ENCODE assay signal across 7 mouse cellular contexts in genomic region chr6:140337897-140338749, GRCm38 (mm10).
DNase-seq lines count a peak whose midpoint lies in the region; ATAC-seq and TF ChIP-seq lines count a peak whose summit lies in the region.

No protein-coding gene starts in this region.

- peak overlapping the region; percentile 46 for H3K4me2 ChIP-seq in forebrain, embryonic 16.5 days (ENCODE audit: low read length)
- H3K4me2 ChIP-seq in kidney, embryonic 14.5 days (replicated peaks; ENCODE audit: low read depth, low read length): peak overlapping the region; percentile 23
- peak overlapping the region; percentile 41 for H3K4me2 ChIP-seq in midbrain, postnatal 0 days (ENCODE audit: low read depth, low read length, poor library complexity, severe bottlenecking)

- DNase-seq in ovary, postnatal 14 days (ENCODE audit: low spot score): peak; percentile 8
- no peak for DNase-seq in ovary, postnatal 36 days (ENCODE audit: low spot score)
- DNase-seq in midbrain, postnatal 0 days (ENCODE audit: low spot score): peak; percentile 53
- DNase-seq in frontal cortex, postnatal 25 days (ENCODE audit: low spot score in 2 of 2): no peak
- no peak for DNase-seq in cerebellum, adult 18-20 months

- no peaks in the 10 kb centered on the region for H3K36me3 ChIP-seq in forebrain, embryonic 16.5 days (ENCODE audit: control insufficient read depth, insufficient read depth)
- no peaks in the 10 kb centered on the region for H3K36me3 ChIP-seq in kidney, embryonic 14.5 days (ENCODE audit: control insufficient read depth, insufficient read depth, low read length)
- H3K36me3 ChIP-seq in midbrain, postnatal 0 days (ENCODE audit: insufficient read depth, low read length): no peaks in the 10 kb centered on the region

- no peaks in the 10 kb centered on the region for H3K27me3 ChIP-seq in forebrain, embryonic 16.5 days (replicated peaks; ENCODE audit: control insufficient read depth, insufficient read depth, low read length)
- H3K27me3 ChIP-seq in kidney, embryonic 14.5 days (ENCODE audit: control insufficient read depth, insufficient read depth, low read length): no peaks in the 10 kb centered on the region
- no peaks in the 10 kb centered on the region for H3K27me3 ChIP-seq in midbrain, postnatal 0 days (ENCODE audit: insufficient read depth, low read length)

- no peaks in the 10 kb centered on the region for H3K9me3 ChIP-seq in forebrain, embryonic 16.5 days (ENCODE audit: control insufficient read depth, low read length)
- no peaks in the 10 kb centered on the region for H3K9me3 ChIP-seq in kidney, embryonic 14.5 days (ENCODE audit: control insufficient read depth, low read length)
- no peaks in the 10 kb centered on the region for H3K9me3 ChIP-seq in midbrain, postnatal 0 days (ENCODE audit: low read length)

- peak overlapping the region; percentile 31 for H3K4me3 ChIP-seq in forebrain, embryonic 16.5 days (replicated peaks; ENCODE audit: low read length)
- peak overlapping the region; percentile 11; the same call in 1 of the 2 replicates for H3K4me3 ChIP-seq in kidney, embryonic 14.5 days (ENCODE audit: low read length)
- H3K4me3 ChIP-seq in midbrain, postnatal 0 days (ENCODE audit: low read depth, low read length): peak overlapping the region; percentile 20; the same call in 1 of the 2 replicates

- peak; percentile 58; the same call in 1 of the 2 replicates for ATAC-seq in forebrain, embryonic 16.5 days
- peak; percentile 81 for ATAC-seq in kidney, embryonic 14.5 days (ENCODE audit: low FRiP score, low TSS enrichment)
- no peak for ATAC-seq in midbrain, postnatal 0 days (ENCODE audit: low FRiP score)

- no peak overlapping the region for H3K27ac ChIP-seq in forebrain, embryonic 16.5 days (ENCODE audit: low read length)
- H3K27ac ChIP-seq in kidney, embryonic 14.5 days (ENCODE audit: low read depth, low read length): peak overlapping the region; percentile 96
- H3K27ac ChIP-seq in midbrain, postnatal 0 days (ENCODE audit: low read depth, low read length): no peak overlapping the region

- H3K9ac ChIP-seq in forebrain, embryonic 16.5 days (replicated peaks; ENCODE audit: low read depth, low read length): no peak overlapping the region
- no peak overlapping the region for H3K9ac ChIP-seq in kidney, embryonic 14.5 days (ENCODE audit: low read depth, low read length)
- peak overlapping the region; percentile 39; the same call in 1 of the 2 replicates for H3K9ac ChIP-seq in midbrain, postnatal 0 days (replicated peaks; ENCODE audit: low read length, poor library complexity, severe bottlenecking)

- no peak for TF ChIP-seq CTCF in midbrain, postnatal 0 days (IDR thresholded peaks at IDR 0.05)

- 11% methylated on average over 19 of the region's 19 CpGs for WGBS in forebrain, embryonic 16.5 days
- 25% methylated on average over 19 of the region's 19 CpGs for WGBS in kidney, embryonic 14.5 days
- WGBS in midbrain, postnatal 0 days: 22% methylated on average over 19 of the region's 19 CpGs

- H3K4me1 ChIP-seq in forebrain, embryonic 16.5 days (replicated peaks; ENCODE audit: control insufficient read depth, insufficient read depth, low read length): peaks cover 17% of the 10 kb centered on the region
- peaks cover 23% of the 10 kb centered on the region for H3K4me1 ChIP-seq in kidney, embryonic 14.5 days (ENCODE audit: control insufficient read depth, insufficient read depth, low read length)
- H3K4me1 ChIP-seq in midbrain, postnatal 0 days (ENCODE audit: insufficient read depth, low read length): peaks cover 8% of the 10 kb centered on the region; the same call in 1 of the 2 replicates

Comparison
In these comparisons a context has a peak if more than half of its experiments do, and no peak if none do; other contexts are left out.
1. DNase-seq: peak in ovary, postnatal 14 days (single experiment) and midbrain, postnatal 0 days (single experiment); none in ovary, postnatal 36 days (single experiment), frontal cortex, postnatal 25 days (0 of 2) and cerebellum, adult 18-20 months (0 of 2).
2. Peak in every context shown above with its lines, with median percentiles within 50 percentile points of each other: H3K4me2 ChIP-seq and H3K4me3 ChIP-seq.